Mouse (Mus musculus): ENCODE measurements around the gene Myl6.

- no peak for TF ChIP-seq CTCF (conservative IDR thresholded peaks at IDR 0.05; ENCODE audit: insufficient read depth, insufficient read length, low read depth, low read length)
- no peak for TF ChIP-seq POLR2A (IDR thresholded peaks at IDR 0.05; ENCODE audit: low read depth, low read length)
Observed at GRCm38 (mm10) chr10:128444354-128444753, 49.6 kb downstream of the Myl6 start.

Measured in kidney, adult 2 months (tissue).